Mouse (Mus musculus): ENCODE measurements around the gene Mettl24. TPM values are rescaled to one million over a fixed set of nuclear protein-coding genes. Genes with fewer than 3 reads are reported as not detected.
"Not testable (repeated sequence)": the region's sequence is repeated elsewhere in the genome, so short reads cannot be mapped to it uniquely, and the experiment has no call there.

Mettl24 gene
- total RNA-seq, 2 experiments from 2014 or later, result 1.4 to 1.5 TPM

DNA sequence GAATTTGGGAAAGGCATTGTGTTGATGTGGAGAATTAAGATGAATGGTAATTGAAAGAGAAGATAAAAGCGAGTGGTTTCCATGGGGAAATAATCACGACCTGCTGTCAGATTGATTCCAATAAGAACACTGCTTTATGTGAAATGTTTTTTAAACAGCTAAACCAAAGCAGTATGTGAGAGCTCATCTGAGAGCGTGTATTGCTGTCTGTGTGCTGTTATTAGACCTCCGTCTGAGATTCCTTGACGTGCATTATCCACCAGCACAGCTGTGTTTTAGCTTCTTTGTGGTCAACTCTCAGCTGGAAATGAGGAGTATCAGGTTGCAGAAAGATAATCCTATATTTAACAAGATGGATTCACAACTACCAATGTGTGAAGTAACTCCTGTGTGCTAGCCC, 43.9 kb downstream of the Mettl24 start:
- intact Hi-C loops (cut with DNase I), result no loop called here
- no peak for DNase-seq

DNA sequence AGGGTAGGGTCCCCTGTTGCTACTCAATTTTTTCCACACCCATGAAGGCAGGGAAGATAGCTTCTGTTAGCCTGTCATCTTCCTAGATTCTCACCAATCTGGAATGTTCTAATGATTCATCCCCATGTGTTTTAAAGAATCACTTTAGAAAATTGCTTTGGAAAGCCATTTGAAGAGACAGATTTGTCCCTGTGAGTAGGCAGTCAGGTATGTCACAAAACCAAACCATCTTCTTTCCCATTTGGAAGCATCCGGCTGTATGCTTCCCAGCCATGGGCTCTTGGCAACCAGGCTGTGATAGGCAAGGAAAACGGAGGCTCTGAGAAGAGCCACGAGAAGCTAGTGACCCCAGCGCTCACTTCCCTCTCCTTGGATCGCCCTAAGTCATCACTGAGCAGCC, 47.1 kb downstream of the Mettl24 start:
- no peak for DNase-seq
- intact Hi-C loops (cut with DNase I), result no loop called here

DNA sequence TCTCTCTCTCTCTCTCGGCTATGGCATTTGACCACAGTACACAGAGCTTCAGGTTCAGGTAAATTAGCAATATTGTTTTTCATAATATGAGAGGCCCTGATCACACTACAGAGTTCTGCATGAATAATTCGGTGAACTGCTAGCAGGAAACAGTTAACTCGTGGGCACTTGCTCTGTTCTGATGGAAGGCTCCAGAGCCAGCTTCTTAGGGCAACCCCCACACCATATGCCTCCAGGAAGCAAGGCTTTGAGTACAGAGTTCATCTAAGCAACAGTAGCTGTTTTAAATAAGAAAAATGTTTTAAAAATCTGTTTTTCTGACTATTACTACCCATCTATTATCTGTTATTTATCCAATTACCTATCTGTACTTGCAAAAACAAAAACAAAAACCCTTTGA, 50.2 kb downstream of the Mettl24 start:
- intact Hi-C loops (cut with DNase I), result no loop called here

DNA sequence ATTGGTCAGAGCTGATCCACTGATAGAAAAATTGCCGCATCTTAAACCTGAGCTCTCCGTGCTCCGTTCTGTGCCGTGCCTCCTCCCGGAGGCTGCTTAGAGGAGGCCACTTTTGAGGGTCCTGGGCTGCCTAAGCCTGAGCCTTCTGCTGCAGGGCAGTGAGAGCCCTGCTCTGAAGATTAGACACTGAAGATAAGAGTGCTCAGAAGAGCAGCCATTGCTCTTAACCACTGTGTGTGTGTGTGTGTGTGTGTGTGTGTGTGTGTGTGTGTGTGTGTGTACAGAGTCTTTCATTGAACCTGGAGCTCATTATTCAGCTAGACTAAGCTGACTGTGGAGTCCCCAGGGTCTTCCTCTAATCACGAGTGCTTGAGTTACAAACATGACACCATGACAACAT, 53.1 kb downstream of the Mettl24 start:
- intact Hi-C loops (cut with DNase I), result no loop called here
- DNase-seq, result no peak

More for the DNA sequence above, 50.2 kb downstream of the Mettl24 start:
- no peak for DNase-seq

DNA sequence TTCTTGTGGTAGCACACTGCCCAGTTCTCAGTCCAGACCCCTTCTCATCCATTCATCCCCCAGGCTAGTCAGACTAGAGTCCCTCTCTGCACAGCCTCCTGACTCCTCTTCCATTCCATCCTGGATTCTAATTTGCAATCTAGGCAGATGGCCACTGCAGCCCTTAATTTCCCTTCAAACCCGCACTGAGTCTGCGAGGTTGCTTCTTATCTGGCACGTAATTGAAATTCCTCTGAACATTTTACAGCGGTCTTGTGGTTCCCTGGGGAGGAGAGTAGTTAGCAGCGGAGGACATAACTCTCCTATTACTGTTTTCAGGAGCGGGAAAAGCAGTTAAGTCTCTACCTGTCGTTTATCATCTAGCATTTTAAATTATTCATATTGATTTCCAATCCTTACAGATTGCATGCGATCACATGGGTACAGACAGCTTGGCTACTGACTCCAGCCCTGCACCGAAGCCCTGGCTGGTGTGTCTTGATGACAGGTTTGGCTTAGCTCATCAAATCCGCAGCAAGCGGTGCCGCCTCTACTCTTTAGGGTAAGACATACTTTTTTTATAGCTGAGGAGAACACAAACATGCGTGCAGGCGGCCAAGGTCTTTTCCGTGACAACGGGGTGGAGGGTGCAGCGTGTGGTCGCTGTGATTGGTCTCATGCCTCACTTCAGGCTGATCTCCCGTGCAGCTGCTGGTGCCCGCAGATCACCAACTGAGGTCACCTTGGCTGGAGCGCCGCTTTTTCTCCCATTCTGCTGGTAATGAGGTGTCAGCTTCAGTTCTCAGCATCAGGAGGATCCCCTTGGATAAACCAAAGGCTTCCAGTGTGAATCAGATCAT, 54.4 kb downstream of the Mettl24 start:
- DNase-seq, result no peak

DNA sequence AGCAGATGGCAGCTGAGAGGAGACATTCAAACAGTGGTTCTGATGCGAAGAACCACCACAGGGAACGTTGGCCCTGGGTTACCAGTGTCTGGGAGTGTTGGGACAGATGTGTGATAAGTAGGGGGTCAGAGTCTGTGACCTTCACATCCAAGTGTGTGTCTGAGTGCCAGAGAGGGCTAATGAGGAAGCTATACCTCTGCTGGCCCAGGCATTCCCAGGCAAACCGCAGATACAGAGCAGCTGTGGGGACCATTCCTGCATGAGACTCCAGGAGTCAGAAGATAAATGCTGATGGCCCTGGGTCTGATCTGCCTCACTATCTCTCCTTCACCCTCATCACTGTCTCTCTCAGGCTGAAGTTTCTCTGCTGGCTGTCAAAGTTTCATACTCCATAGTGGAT, 57.6 kb downstream of the Mettl24 start:
- DNase-seq, result no peak
- intact Hi-C loops (cut with DNase I), result no loop called here

More for the DNA sequence above, 54.4 kb downstream of the Mettl24 start:
- intact Hi-C loops (cut with DNase I), result no loop called here

DNA sequence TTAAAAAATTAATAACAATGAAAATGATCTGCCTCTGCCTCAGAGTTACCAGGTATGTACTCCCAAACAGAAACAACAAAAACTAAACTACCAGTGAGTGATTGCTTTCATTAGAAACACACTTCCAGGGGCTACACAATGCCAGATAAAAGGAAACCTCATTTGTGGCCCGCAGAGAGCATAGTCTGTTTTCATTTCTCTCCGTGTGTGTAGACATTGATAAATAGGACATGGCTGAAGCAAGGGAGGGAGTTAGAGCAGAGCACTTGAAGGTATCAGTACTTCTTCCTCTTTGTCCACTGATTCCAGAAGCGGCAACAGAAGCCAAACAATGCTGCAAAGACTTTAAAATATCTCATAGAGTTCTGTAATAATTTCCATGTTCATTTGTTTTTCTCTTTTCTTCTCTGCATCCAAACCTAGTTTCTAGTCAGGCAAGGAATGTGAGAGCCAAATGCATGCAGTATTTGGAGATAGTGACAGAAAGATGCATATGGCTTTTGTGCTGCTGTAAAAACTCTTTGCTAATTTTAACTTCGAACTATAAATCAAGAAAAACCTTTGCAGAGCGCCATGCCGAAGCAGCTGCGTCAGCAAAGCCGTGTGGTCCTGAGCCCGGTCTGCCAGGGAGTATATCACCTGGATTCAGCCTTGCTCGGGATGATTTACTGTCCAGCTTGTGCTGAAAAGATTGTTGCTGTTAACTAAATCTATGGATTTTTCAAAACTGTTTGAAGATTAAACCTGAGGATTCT, 67.4 kb downstream of the Mettl24 start:
- intact Hi-C loops (cut with DNase I), result no loop called here
- no peak for DNase-seq

DNA sequence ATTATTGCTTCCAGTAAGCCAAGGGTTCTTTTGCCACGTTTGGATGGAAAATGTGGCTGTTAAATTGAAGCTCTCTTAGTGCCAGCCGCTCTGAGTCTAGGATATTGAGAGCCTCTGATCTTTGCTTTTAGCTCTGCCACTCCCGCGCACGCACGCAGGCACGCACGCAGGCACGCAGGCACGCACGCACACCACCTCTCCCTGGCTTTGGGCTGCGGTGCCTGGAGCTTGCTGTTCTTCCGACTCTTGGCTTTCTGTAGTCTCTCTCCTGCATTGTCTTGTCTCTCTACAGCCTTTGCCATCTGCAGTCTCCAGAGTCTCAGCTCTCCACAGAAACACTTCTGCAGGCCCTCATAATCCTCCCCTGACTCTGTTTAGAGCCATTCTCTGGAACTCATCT, 68.1 kb downstream of the Mettl24 start:
- DNase-seq, result no peak
- intact Hi-C loops (cut with DNase I), result no loop called here

DNA sequence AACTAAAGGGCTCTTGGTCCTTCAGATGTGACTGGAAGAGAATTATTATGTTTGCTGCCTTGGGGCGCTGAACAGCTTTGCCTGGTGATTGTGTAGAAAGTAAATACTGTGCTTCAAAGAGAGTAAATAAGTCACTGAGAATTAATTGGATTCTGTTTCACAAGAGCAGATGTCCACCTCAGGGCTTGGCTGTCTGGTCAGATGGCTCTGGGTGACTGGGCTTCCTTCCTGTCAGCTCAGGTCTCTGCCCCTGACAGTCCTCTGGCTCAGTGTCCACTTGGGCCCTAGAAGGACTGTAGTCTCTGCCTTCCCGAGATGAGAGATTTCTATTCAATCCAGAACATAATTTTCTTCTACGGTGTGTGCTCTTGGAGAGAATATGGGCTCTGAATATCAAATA, 70.0 kb downstream of the Mettl24 start:
- DNase-seq, result no peak
- intact Hi-C loops (cut with DNase I), result no loop called here

DNA sequence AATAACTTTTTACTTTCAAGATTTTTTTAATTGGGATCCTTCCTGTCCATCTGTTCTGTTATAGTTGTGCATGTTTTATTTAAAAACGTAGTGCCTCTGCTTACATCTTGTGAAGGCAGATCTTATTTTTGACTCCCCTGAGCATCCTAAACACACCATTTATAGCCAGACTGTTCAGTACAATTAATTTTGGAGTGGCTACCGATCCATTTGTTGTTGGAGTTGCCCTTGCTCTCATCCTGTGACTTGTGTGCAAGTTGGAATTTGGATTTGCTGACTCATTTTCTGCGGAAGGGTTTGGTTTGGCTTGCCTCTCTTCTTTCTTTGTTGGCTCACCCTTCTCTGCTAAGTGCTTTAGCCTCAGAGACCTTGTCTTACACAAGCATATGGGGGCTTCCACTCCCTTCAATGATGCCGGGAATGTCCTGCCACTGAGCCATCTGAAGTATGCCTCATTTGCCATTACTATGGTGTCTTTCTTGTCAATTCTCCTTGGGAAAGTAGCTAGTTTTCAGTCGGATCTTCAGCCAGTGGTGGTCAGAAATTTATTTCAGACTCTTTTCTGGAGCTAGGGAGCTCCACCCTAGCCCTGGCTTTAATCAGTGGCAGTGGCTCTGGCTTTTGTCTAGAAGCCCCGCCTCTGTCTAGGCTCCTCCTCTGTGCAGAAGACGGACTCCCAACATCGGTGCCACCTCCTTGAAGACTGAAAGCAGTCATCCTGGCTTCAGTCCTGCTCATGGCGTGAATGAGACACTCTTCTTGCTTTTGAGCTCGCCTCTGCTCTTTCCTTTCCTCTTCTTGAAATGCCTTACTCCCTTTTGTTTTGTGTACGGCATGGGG, 75.3 kb downstream of the Mettl24 start:
- intact Hi-C loops (cut with DNase I), result no loop called here
- DNase-seq, result peak; percentile 17 to 44

DNA sequence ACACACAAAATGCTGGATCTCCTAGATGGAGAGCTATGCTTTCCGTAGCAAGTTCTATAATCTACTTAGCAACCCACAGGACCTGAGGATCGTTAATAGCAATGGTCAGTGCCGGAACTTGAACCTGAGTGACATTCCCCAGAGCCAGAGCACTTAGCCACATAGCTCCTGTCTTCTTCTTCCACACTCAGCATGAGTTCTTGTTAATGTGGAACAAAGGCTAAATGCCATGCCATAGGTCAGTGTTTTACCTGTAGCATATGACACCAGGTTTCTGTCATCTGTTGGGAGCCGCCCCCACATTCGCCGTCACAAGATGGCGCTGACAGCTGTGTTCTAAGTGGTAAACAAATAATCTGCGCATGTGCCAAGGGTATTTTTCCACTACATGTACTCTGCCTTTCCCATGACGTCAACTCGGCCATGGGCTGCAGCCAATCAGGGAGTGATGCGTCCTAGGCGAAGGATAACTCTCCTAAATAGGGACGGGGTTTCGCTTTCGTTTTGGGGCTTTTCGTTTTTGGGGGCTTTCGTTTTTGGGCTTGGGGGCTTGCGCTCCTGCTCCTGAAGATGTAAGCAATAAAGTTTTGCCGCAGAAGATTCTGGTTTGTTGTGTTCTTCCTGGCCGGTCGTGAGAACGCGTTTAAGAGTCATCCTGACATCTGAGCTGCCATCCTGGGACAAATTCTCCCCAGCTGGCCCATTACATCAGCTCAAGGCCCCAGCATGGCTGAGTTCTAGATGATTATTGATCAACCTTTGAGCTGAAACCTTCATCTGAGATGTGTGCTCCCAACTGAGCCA, 76.5 kb downstream of the Mettl24 start:
- DNase-seq; intact Hi-C loops (cut with DNase I): not testable (repeated sequence)

DNA sequence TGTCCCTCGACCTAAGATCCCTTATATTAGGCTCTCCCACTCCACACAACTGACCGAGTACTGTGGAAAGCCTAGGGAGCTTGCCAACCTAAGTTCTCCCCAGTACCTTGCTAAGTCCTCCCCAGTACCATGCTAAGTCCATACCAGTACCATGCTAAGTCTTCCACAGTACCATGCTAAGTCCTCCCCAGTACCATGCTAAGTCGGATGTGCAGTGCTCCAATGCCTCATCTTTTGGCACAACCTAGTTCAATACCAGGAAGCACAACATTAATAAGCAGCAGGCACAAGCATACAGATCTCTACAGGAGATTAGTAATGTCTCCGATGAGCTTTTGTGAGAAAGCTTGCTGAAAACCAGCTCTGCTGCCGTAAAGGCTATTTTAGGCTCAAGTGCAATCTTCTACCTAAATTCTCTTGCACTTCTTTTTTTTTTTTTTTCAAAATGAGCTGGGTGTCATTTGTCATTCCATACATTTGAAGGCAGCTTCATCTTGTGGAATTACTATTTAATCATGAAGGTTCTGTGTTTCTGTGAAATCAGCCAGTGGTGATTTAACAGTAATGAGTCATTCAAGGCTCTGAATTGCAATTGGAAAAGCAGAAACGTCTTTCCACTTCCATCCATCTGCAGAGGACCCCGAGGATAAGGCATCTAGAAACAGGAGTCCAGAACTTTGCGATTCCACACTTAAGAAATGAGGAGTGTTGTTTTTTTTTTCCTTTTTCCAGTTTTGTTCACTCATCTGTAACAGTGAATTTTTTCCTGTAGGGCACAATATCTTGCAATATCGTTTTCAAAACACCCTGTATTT, 77.3 kb downstream of the Mettl24 start:
- intact Hi-C loops (cut with DNase I), result no loop called here
- DNase-seq, result no peak

DNA sequence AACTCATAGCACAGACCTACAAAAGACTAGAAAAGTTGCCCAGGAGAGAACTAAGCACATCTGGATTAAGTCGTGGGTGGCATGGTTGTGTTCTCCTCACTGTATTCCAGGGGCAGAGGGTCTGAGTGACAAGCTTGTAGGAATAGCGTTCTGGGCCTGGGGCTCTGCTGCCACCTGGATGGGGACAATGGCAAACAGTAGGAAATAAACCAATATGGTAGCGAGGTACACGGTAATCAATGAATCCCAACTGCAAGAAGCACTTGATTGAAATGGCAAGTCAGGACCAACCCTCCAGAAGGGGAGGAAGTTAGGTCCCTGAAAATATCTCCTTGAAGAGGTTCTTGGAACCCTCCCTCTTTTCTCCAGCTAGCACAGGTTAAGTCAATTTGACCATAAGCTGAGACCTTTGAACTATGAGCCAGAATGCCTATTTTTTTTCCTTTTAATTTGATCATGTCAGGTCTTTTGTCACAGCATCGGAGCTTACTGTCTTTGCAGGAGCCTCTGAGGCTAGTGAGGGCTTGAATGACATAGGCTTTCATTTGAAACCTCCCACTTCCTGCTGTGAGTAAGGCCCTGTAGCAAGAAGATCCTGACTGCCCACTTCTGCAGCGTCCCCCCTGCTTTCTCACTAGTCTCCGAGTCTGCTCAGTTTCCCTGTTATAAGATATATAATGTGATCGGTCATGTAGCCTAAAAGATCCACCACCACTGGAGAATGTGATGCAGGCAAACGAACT, 78.1 kb downstream of the Mettl24 start:
- intact Hi-C loops (cut with DNase I), result no loop called here
- DNase-seq, result no peak

DNA sequence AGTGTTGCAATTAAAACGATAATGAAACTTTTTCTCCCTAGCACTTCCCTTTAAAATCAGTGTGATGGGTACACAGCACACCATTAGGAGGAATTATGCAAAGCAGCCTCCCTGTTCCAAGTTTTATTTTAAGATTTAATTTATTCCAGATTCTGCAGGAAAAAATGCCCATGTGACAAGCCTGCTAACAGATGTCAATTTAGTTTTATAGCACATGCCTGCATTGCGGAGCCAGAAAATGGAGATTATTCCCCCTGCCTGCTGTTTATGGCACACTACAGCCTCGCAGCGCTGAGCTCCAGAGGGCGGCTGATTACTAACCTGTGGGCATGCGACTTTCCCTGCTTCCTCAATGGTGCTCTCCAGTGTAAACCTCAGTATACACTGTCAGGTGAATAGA, 79.5 kb downstream of the Mettl24 start:
- DNase-seq, result no peak
- intact Hi-C loops (cut with DNase I), result no loop called here

DNA sequence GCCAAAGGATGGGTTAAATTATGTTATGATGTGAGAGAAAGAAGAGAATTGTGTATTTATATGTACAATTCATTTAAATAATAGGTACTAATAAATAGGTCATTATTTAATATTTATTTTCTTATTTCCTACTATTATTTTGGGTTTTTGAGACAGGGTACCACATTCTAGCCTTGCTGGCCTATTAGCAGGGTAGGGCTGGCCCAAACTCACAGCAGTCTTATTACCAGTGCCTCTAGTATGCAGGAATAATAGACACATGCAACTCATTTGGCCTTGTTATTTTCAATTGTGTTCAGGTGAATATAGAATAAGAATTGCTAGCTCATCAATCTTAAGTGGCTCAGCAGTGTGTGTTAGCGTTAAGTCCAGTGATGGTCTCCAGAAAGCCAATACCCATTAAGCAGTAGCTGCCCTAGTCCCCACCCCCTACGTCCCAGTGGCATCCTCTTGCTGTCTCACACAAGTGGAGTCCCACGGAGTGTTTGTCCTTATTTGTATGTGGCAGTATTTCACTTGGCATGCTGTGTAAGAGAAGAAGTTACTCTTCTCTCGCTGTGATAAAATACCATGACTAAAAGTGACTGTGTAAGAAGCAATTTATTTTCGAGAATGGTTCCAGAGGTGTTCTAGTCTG, 80.1 kb downstream of the Mettl24 start:
- DNase-seq, result no peak
- intact Hi-C loops (cut with DNase I), result no loop called here

DNA sequence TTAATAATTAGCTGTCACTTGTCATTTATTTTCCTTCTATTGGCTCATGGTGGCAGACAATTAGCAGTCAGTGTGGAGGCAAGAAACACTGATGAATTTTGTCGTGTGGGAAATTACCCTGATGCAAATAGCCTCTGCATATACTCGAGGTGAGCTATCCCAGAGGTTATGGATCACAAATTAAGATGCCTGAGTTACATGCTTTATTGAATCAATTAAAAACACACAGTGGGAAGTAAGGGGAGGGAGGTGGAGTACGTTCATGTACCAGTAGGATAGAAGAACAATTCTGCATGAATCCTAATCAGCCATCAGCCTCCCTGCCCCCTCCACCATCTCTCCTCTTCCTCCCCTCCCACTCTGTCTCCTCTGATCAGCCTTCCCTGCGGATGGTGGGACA, 89.2 kb downstream of the Mettl24 start:
- intact Hi-C loops (cut with DNase I), result no loop called here
- DNase-seq, result no peak

DNA sequence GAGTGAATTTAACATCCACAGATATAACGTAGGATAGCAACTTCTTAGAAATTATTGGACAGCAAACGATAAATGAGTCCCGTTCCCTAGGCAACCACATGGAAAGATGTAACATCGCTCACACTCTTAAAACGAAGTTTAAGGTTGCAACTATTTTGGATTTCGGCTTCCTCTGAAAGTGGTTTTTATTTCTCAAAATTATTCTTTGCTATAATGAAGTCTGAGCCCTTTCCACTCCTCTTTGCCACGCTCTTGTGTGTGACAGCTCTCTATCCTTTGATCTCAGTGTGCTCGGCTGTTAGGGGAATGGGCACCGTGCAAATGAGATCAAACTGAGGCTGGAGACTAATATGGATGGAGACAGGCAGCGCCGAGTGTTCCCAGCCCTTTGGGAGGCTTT, 92.1 kb downstream of the Mettl24 start:
- no peak for DNase-seq
- intact Hi-C loops (cut with DNase I), result no loop called here

DNA sequence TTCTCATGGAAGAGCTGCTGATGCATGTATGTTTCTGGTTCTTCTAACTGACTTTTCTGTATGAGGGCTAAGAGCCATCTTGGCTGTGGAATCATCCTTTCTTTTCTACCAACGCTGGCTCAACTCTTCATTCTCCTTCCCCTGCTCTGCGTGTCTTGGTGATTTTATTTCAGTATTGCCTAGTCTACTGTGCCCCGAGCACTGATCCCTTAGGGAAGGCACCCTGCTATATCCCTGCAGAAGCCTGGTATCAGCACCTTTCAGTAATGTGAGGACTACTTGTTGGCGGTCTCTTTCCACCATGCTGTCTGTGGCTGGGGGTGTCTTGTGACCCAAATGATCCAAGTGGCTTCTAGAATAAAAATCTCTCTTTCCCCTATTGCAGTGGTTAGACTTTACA, 92.6 kb downstream of the Mettl24 start:
- intact Hi-C loops (cut with DNase I), result no loop called here

More for the DNA sequence above, 92.6 kb downstream of the Mettl24 start:
- no peak for DNase-seq

Measured in heart, postnatal 14 days (tissue).